Mouse (Mus musculus) bone marrow macrophage, adult 2 months (primary cell): ENCODE results near the gene Ptch1.

Source experiments
- CTCF ChIP-seq: IDR thresholded peaks from 2 replicates; pipeline ENCODE4 v1.5.1; 2012; ENCODE audit warnings: low read depth, mild to moderate bottlenecking, low read length, moderate library complexity
- POLR2A ChIP-seq: IDR thresholded peaks from 2 replicates; pipeline ENCODE4 v1.6.1; 2012; ENCODE audit warnings: mild to moderate bottlenecking, low read depth, low read length, borderline replicate concordance

GRCm38 (mm10) chr13:63530857-63531256, 42.5 kb downstream of the Ptch1 start:
- TF ChIP-seq CTCF (no peak), POLR2A (no peak)
